Mouse (Mus musculus): ENCODE data around the gene Sycp2l. TPM values are rescaled to one million over a fixed set of nuclear protein-coding genes. Genes with fewer than 3 reads are reported as not detected.

Gene Sycp2l
- polyA plus RNA-seq, 1 experiment from 2014 or later = not detected

Other genes with a start within 250 kb of the Sycp2l start
- gene Pak1ip1, start 113.3 kb upstream of the Sycp2l start, polyA plus RNA-seq (2014; fragmentation: Nextera tagmentation; extraction: Ambion mirVana) = 90.7 and 94.8 TPM in 2 replicates
- 201 and 205 TPM in 2 replicates for gene Tmem14c, start 98.0 kb upstream of the Sycp2l start, polyA plus RNA-seq (2014; fragmentation: Nextera tagmentation; extraction: Ambion mirVana)
- 1.5 and 1.6 TPM in 2 replicates for gene Mak, start 34.6 kb upstream of the Sycp2l start, polyA plus RNA-seq (2014; fragmentation: Nextera tagmentation; extraction: Ambion mirVana)
- gene Gcm2, start 3.3 kb upstream of the Sycp2l start, polyA plus RNA-seq (2014; fragmentation: Nextera tagmentation; extraction: Ambion mirVana) = 0.14 TPM in 1 of 2 replicates, not detected in the other
- 37.3 and 45.6 TPM in 2 replicates for gene Elovl2, start 106.1 kb downstream of the Sycp2l start, polyA plus RNA-seq (2014; fragmentation: Nextera tagmentation; extraction: Ambion mirVana)
- gene Smim13, start 135.5 kb downstream of the Sycp2l start, polyA plus RNA-seq (2014; fragmentation: Nextera tagmentation; extraction: Ambion mirVana) = 11.0 and 13.9 TPM in 2 replicates
- gene Gm17364, start 159.7 kb downstream of the Sycp2l start, polyA plus RNA-seq (2014; fragmentation: Nextera tagmentation; extraction: Ambion mirVana) = not detected in 2 replicates

All from hindbrain, embryonic 11.5 days (tissue).